Mouse (Mus musculus) stomach, postnatal 0 days (tissue): Measurements from ENCODE around the gene 1110002E22Rik. TPM values are rescaled to one million over a fixed set of nuclear protein-coding genes. Genes with fewer than 3 reads are reported as not detected.

Source experiments
- ATAC-seq: fragments of 200-750 bp; cut with Nextera tagmentation; 2 replicates; pipeline ENCODE4 v1.8.0; 2017; ENCODE audit not compliant: low FRiP score, low TSS enrichment
- DNase-seq: peaks from one replicate; pipeline ENCODE4 v3.0.0-alpha.2; 2016; ENCODE audit warnings: low spot score
- H3K27ac ChIP-seq: fragments of 300-500 bp; sonication (generic); replicated peaks from 2 replicates; pipeline ENCODE4 v1.5.1; 2014; ENCODE audit warnings: mild to moderate bottlenecking, control low read depth
- H3K27me3 ChIP-seq: fragments of 300-500 bp; sonication (generic); 2 replicates; pipeline ENCODE4 v1.6.1; 2014; ENCODE audit warnings: low read length; ENCODE audit not compliant: control insufficient read depth, insufficient read depth
- H3K36me3 ChIP-seq: fragments of 300-500 bp; sonication (generic); 2 replicates; pipeline ENCODE4 v1.6.1; 2014; ENCODE audit warnings: low read length, mixed read lengths; ENCODE audit not compliant: control insufficient read depth, insufficient read depth
- H3K4me1 ChIP-seq: fragments of 300-500 bp; sonication (generic); replicated peaks from 2 replicates; pipeline ENCODE4 v1.6.1; 2014; ENCODE audit warnings: antibody characterized with exemption; ENCODE audit not compliant: control insufficient read depth, insufficient read depth
- H3K4me2 ChIP-seq: fragments of 300-500 bp; sonication (generic); replicated peaks from 2 replicates; pipeline ENCODE4 v1.6.1; 2014; ENCODE audit warnings: low read depth, mild to moderate bottlenecking, control low read depth, moderate library complexity
- H3K4me3 ChIP-seq: fragments of 300-500 bp; sonication (generic); 2 replicates; pipeline ENCODE4 v1.5.1; 2014; ENCODE audit warnings: low read depth, low read length, control low read depth
- H3K9ac ChIP-seq: fragments of 300-500 bp; sonication (generic); 2 replicates; pipeline ENCODE4 v1.6.1; 2014; ENCODE audit warnings: mild to moderate bottlenecking, low read length, control low read depth, mixed read lengths
- H3K9me3 ChIP-seq: fragments of 300-500 bp; sonication (generic); 2 replicates; pipeline ENCODE4 v1.6.1; 2016; ENCODE audit warnings: low read length; ENCODE audit not compliant: control insufficient read depth
- CTCF ChIP-seq: IDR thresholded peaks from 2 replicates; pipeline ENCODE4 v1.5.1; 2016; ENCODE audit warnings: antibody characterized with exemption, low read depth, mild to moderate bottlenecking, moderate library complexity
- EP300 ChIP-seq: optimal IDR thresholded peaks from 2 replicates; pipeline ENCODE3; 2016; ENCODE audit warnings: antibody characterized with exemption
- WGBS: fragments of 180-500 bp; shearing (Covaris S2); extraction: QIAGEN DNeasy Blood & Tissue Kit; methylation state at CpG from one replicate; pipeline ENCODE4 v1.1.7; 2014; 5-methylcytosine and 5-hydroxymethylcytosine counted together
- polyA plus RNA-seq: library from polyadenylated mRNA; unstranded; fragments of >200 nt; fragmentation: Nextera tagmentation; extraction: Ambion mirVana; gene quantifications from 2 replicates; pipeline ENCODE4 v1.2.1, GENCODE M21; 2015

Gene 1110002E22Rik
- polyA plus RNA-seq, 1 experiment from 2014 or later = 0.04 TPM

DNA sequence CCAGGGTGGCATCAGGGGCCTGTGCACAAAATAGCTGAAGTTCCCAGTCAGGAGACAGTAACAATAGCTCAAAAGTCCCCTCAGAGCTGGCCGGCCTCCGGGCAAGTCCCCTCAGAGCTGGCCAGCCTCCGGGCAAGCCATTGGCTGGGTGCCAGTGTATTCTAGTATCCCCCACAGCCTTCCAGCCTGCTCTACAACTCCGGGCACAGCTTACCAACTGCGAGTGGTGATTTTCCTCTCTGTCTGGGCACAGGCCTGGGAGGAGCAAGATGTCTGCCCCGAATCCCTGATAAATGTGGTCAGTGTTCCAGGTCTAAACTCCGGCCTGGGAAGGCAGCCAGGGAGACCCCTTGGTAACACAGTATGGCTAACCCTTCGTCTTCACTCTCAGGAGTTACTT, 10.4 kb downstream of the 1110002E22Rik start:
- DNase-seq (no peak), ATAC-seq (no peak)
- WGBS = 66% methylated on average over 8 of the region's 8 CpGs

DNA sequence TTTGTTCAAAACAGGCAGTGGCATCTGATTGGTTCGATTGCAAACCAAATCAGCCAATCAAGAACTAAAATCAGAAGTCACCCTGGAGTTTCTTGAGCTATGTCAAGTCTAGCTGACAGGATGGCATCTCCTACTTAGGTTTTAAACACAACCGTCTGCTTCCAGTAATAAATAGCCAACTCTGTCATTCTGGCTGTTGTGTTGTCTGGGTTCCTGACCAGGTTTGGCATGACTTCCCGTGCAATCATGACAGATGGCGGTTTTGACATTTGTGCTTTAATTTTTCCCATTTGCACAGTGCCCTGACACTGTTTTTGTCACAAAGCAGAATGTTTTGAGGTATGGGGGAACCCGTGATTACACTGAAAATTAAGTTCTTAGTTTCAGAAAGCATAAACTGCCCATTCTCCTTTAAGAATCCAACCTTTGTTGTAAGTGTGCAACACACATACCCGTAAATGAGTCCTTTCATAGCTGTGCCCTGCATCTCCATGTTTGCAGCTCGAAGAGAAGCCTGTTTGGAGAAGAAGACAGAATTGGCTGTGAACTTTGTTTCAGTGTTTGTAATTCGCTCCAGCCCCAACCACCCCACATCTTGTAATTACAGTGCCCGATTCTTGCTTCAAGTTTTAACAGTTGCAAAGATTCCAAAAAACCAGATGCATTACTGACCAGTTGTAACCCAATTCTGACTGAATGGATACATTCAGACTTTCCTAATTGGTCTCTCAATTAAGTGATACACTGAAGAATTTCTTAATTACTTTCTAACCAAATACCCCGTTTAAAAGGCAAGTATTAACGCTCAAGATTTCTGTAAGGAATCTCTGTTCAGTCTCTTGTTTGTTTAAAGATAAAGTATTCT, 12.9 kb downstream of the 1110002E22Rik start:
- TF ChIP-seq CTCF = no peak
- TF ChIP-seq EP300 = no peak
- Histone ChIP-seq H3K27ac (no peak overlapping the region), H3K4me3 (no peak overlapping the region), H3K27me3 (no peaks in the 10 kb centered on the region), H3K36me3 (no peaks in the 10 kb centered on the region), H3K4me1 (no peaks in the 10 kb centered on the region), H3K9ac (no peak overlapping the region), H3K9me3 (no peaks in the 10 kb centered on the region), H3K4me2 (no peak overlapping the region)
- ATAC-seq = no peak
- no peak for DNase-seq
- 64% methylated on average over 11 of the region's 11 CpGs for whole genome bisulfite sequencing

More for the DNA sequence above, 10.4 kb downstream of the 1110002E22Rik start:
- Histone ChIP-seq H3K27me3 (no peaks in the 10 kb centered on the region), H3K9me3 (no peaks in the 10 kb centered on the region), H3K9ac (no peak overlapping the region), H3K4me1 (no peaks in the 10 kb centered on the region), H3K36me3 (no peaks in the 10 kb centered on the region), H3K4me3 (no peak overlapping the region), H3K27ac (no peak overlapping the region), H3K4me2 (no peak overlapping the region)
- no peak for TF ChIP-seq CTCF
- TF ChIP-seq EP300 = no peak

DNA sequence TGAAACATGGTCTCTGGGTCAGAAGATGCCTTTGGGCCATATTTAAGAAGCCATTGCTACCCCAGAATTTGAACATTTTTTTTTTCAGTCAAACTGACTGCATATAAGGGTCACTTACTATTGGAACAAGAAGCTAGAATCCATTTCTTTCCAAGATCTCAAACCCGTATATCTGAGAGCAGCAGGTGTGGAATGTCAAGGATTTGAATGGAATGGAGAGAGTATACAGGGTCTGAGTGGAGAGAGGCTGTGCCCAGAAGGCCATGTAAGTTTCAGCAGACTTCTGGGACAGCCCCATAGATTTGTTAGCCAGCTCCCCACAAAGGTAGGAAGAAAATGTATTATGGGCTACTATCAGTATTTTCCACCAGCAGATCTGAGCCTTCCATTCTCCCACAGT, 13.8 kb downstream of the 1110002E22Rik start:
- Histone ChIP-seq H3K36me3 (no peaks in the 10 kb centered on the region), H3K4me2 (no peak overlapping the region), H3K27me3 (no peaks in the 10 kb centered on the region), H3K9ac (no peak overlapping the region), H3K27ac (no peak overlapping the region), H3K9me3 (no peaks in the 10 kb centered on the region), H3K4me3 (no peak overlapping the region), H3K4me1 (no peaks in the 10 kb centered on the region)
- TF ChIP-seq CTCF (no peak), EP300 (no peak)
- ATAC-seq (no peak), DNase-seq (no peak)
- WGBS = 58% methylated on average over 1 of the region's 1 CpGs

DNA sequence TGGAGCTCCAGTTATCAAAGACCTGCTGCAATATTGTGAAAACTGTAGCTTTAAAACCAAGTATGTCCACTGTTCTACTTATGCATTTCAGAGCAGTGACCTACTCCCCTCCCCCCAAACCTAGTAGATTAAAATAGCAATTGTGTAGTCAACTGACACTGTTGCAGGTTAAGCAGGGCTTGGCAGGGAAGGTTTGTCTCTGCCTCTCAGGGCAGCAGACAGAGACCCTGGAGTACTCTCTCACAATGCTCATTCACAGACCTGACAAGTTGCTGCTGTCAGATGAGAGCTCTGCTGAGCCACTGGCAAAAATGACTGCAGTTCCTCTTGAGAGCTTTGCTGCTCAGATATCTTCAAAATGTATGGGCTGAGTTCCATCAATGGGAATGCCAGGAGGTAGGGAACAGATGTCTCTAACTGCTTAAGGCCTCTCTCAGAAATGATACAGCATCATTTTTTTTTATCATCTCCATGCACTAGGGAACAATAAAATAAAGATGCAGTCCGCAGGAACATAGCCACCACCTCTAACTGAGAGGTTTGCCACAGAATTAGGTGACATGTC, 18.3 kb downstream of the 1110002E22Rik start:
- Histone ChIP-seq H3K4me3 (no peak overlapping the region), H3K27me3 (no peaks in the 10 kb centered on the region), H3K27ac (no peak overlapping the region), H3K36me3 (no peaks in the 10 kb centered on the region), H3K4me2 (no peak overlapping the region), H3K9me3 (no peaks in the 10 kb centered on the region), H3K4me1 (no peaks in the 10 kb centered on the region), H3K9ac (no peak overlapping the region)
- DNase-seq (no peak), ATAC-seq (no peak)
- 89% methylated on average over 1 of the region's 1 CpGs for WGBS
- TF ChIP-seq CTCF (no peak), EP300 (no peak)

DNA sequence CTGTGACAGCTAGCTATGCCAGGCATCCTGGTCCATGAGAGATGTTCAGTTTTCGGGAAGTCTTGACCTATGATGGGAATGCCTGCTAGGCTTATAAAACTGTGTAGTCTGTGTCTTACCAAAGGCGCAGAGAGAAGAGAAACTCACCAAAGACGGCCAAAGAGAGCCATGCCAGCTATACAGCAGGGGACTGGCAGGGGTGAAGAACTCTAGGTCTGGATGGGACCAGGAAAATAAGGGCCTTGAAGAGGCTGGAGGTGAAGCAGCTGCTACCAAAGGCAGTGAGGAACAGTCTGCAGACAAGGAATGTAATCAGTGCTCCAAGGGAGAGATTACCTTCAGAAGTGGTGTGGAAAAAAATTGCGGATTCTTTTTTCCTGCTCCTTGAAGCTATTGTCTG, 19.0 kb downstream of the 1110002E22Rik start:
- Histone ChIP-seq H3K9me3 (no peaks in the 10 kb centered on the region), H3K4me2 (no peak overlapping the region), H3K36me3 (no peaks in the 10 kb centered on the region), H3K9ac (no peak overlapping the region), H3K27ac (no peak overlapping the region), H3K4me1 (no peaks in the 10 kb centered on the region), H3K4me3 (no peak overlapping the region), H3K27me3 (no peaks in the 10 kb centered on the region)
- ATAC-seq = no peak
- TF ChIP-seq CTCF = no peak
- TF ChIP-seq EP300 = no peak
- DNase-seq = no peak
- 81% methylated on average over 4 of the region's 4 CpGs for WGBS

DNA sequence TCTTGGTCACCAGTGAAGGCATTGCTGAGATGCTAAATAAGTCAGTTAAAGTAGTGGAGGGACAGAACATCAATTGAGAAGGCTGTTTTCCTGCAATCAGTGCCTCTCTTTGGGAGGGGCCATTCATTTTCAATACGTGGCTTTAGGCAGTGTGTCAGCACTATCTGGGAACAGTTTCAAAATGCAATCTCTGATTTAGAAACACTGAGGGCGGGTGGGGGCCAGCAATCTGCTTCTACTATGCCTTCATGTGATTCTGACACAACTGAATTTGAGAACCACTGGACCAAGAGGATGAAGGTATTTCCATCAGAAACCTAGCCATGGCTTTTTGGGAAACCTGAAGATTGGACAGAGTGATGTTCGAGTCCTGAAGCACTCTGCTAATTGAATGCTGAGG, 30.4 kb downstream of the 1110002E22Rik start:
- no peak for ATAC-seq

More for the DNA sequence above, 30.4 kb downstream of the 1110002E22Rik start:
- Histone ChIP-seq H3K4me1 (no peaks in the 10 kb centered on the region), H3K9ac (no peak overlapping the region), H3K27ac (peak overlapping the region; percentile 24; the same call in 1 of the 2 replicates), H3K4me2 (no peak overlapping the region), H3K4me3 (no peak overlapping the region), H3K36me3 (no peaks in the 10 kb centered on the region), H3K27me3 (no peaks in the 10 kb centered on the region), H3K9me3 (no peaks in the 10 kb centered on the region)
- WGBS = 53% methylated on average over 3 of the region's 3 CpGs
- no peak for DNase-seq
- no peak for TF ChIP-seq CTCF
- TF ChIP-seq EP300 = no peak
